Mouse (Mus musculus): ENCODE results near the gene Atp8b5. TPM values are rescaled to one million over a fixed set of nuclear protein-coding genes. Genes with fewer than 3 reads are reported as not detected.

Gene Atp8b5
- polyA plus RNA-seq, 1 experiment from 2014 or later = 0.27 TPM

DNA sequence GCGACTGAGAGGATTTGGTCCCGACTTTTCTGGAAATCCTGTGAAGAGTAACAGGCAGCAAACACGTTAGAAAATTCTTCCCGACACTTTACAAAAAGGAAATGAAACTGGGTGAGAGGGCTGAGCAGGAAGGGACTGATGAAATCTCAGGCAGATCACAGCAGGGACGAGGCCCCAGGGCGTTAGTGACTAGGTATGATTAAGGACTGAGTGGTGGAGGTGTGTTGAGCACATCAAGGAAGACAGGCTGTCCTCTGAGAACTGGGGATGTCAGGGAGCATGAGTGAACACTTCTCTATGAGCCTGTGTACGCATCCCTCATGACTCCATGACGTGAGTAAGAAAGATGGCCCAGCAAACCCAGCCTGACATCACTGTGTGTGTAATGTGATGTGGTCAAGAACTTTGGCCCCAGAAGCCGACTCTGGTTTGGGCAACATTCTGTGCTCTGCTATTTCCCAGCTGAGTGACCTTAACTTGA is 152.9 kb downstream of the Atp8b5 start:
- ATAC-seq (replicated peaks; ENCODE audit: low FRiP score) = no peak
- H3K36me3 ChIP-seq = peaks cover 61% of the 10 kb centered on the region

GRCm38 (mm10) chr4:43420305-43420704 is 153.3 kb downstream of the Atp8b5 start:
- Histone ChIP-seq H3K36me3 (peaks cover 61% of the 10 kb centered on the region), H3K27me3 (peaks cover 23% of the 10 kb centered on the region), H3K27ac (peak overlapping the region; percentile 82), H3K4me1 (peaks cover 37% of the 10 kb centered on the region), H3K4me3 (replicated peaks) (no peak overlapping the region), H3K9ac (no peak overlapping the region), H3K4me2 (no peak overlapping the region), H3K9me3 (replicated peaks) (no peaks in the 10 kb centered on the region)
- whole genome bisulfite sequencing = 4% methylated on average over 6 of the region's 6 CpGs
- ATAC-seq (replicated peaks; ENCODE audit: low FRiP score) = no peak

More for the DNA sequence above, 152.9 kb downstream of the Atp8b5 start:
- Histone ChIP-seq H3K9ac (no peak overlapping the region), H3K9me3 (replicated peaks) (no peaks in the 10 kb centered on the region), H3K4me2 (no peak overlapping the region), H3K4me3 (replicated peaks) (no peak overlapping the region), H3K4me1 (peaks cover 34% of the 10 kb centered on the region), H3K27me3 (peaks cover 18% of the 10 kb centered on the region), H3K27ac (peak overlapping the region; percentile 82)
- WGBS = 57% methylated on average over 9 of the region's 9 CpGs

- 82% methylated on average over 28 of the region's 28 CpGs for WGBS
- H3K27ac ChIP-seq = no peak overlapping the region
- H3K36me3 ChIP-seq = peaks cover 60% of the 10 kb centered on the region
- H3K4me2 ChIP-seq = no peak overlapping the region
- no peak overlapping the region for H3K4me3 ChIP-seq (replicated peaks)
- H3K4me1 ChIP-seq = peaks cover 47% of the 10 kb centered on the region
- H3K9ac ChIP-seq = no peak overlapping the region
- H3K27me3 ChIP-seq = peaks cover 37% of the 10 kb centered on the region
- ATAC-seq (replicated peaks; ENCODE audit: low FRiP score) = no peak
- H3K9me3 ChIP-seq (replicated peaks) = no peaks in the 10 kb centered on the region
Observed at GRCm38 (mm10) chr4:43421632-43422240, 154.8 kb downstream of the Atp8b5 start.

Other genes with a start within 250 kb of the Atp8b5 start
- 23.5 and 27.6 TPM in 2 replicates for gene Pigo, start 241.3 kb upstream of the Atp8b5 start, polyA plus RNA-seq (2015; fragmentation: Nextera tagmentation; extraction: Ambion mirVana)
- 346 and 352 TPM in 2 replicates for gene Stoml2, start 235.4 kb upstream of the Atp8b5 start, polyA plus RNA-seq (2015; fragmentation: Nextera tagmentation; extraction: Ambion mirVana)
- 10.8 and 11.8 TPM in 2 replicates for gene Fam214b, start 220.9 kb upstream of the Atp8b5 start, polyA plus RNA-seq (2015; fragmentation: Nextera tagmentation; extraction: Ambion mirVana)
- gene Unc13b, start 208.2 kb upstream of the Atp8b5 start, polyA plus RNA-seq (2015; fragmentation: Nextera tagmentation; extraction: Ambion mirVana) = 7.2 and 8.3 TPM in 2 replicates
- gene Rusc2, start 114.8 kb downstream of the Atp8b5 start, polyA plus RNA-seq (2015; fragmentation: Nextera tagmentation; extraction: Ambion mirVana) = 11.7 and 14.1 TPM in 2 replicates
- 0.27 and 0.44 TPM in 2 replicates for gene Fam166b, start 162.0 kb downstream of the Atp8b5 start, polyA plus RNA-seq (2015; fragmentation: Nextera tagmentation; extraction: Ambion mirVana)
- 5.9 and 7.4 TPM in 2 replicates for gene Tesk1, start 174.8 kb downstream of the Atp8b5 start, polyA plus RNA-seq (2015; fragmentation: Nextera tagmentation; extraction: Ambion mirVana)
- gene Cd72, start 187.5 kb downstream of the Atp8b5 start, polyA plus RNA-seq (2015; fragmentation: Nextera tagmentation; extraction: Ambion mirVana) = 3.0 and 4.3 TPM in 2 replicates
- gene Sit1, start 216.6 kb downstream of the Atp8b5 start, polyA plus RNA-seq (2015; fragmentation: Nextera tagmentation; extraction: Ambion mirVana) = not detected in 2 replicates
- 69.5 and 72.2 TPM in 2 replicates for gene Ccdc107, start 225.7 kb downstream of the Atp8b5 start, polyA plus RNA-seq (2015; fragmentation: Nextera tagmentation; extraction: Ambion mirVana)
- gene Arhgef39, start 232.5 kb downstream of the Atp8b5 start, polyA plus RNA-seq (2015; fragmentation: Nextera tagmentation; extraction: Ambion mirVana) = 40.8 and 45.3 TPM in 2 replicates
- gene Car9, start 239.8 kb downstream of the Atp8b5 start, polyA plus RNA-seq (2015; fragmentation: Nextera tagmentation; extraction: Ambion mirVana) = 1.7 and 2.1 TPM in 2 replicates